Mouse (Mus musculus): ENCODE measurements at regions not wholly inside any gene's neighbourhood (a gene's known extent, or its start where the extent isn't known, plus 50 kb on each side); places are given as distances from the start of the nearest gene placed in this dataset.

DNA sequence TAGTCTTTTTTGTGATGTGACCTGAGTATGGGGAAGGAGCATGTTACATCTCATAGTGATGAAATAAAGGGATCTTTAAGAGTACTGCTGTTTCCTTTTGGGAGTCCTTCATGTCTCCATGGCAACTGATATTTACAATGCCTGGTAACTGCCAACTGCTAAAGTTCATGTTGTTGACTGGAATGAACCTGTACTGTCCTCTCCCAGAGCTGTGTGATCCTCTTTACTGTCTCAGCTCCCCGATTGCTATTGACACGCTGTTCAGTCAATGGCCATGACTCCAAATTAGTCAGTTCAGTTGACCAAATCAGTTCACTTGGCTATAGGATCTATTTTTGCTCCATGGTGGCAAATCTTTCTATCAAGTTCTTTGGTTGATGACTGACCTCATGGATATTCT is 167.8 kb upstream of the H2al1a start:
- TF ChIP-seq ZNF384 (IDR thresholded peaks at IDR 0.05; ENCODE audit: low read depth, low read length) (no peak), CHD2 (IDR thresholded peaks at IDR 0.05; ENCODE audit: low read depth, low read length) (no peak), HCFC1 (IDR thresholded peaks at IDR 0.05; ENCODE audit: borderline replicate concordance, insufficient read depth, low read length) (no peak)

All from ES-E14 (cell line).